Mouse (Mus musculus): Measurements from ENCODE around the gene Pak7.

DNA sequence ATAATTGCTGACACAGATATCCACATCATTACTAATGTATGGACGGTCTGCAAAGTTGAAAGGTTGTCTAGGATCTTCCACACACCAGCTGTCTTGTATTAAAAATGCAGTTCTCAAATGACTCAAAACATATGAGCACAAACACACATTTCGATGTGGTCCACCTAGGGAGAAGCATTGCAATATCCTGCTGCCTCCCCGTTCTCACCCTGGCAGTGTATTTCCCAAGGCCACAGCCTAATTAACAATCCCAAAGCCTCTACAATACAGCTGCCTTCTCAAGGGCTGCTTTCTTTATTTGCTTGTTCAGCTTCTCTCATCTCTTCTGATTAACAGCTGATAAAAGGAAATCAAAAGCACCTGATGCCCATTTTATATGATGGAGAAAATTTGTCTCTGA, 78.5 kb downstream of the Pak7 start:
- TF ChIP-seq CTCF (IDR thresholded peaks at IDR 0.05; ENCODE audit: borderline replicate concordance, insufficient read depth, low read length) (no peak), POLR2A (IDR thresholded peaks at IDR 0.05; ENCODE audit: low read depth, low read length) (no peak)
